Mouse (Mus musculus): ENCODE measurements around the gene Dph5.
"Not testable (repeated sequence)": the region's sequence is repeated elsewhere in the genome, so short reads cannot be mapped to it uniquely, and the experiment has no call there.

Dph5 gene

GRCm38 (mm10) chr3:115892341-115892740 lies 4.7 kb downstream of the Dph5 start:
- DNase-seq (ENCODE audit: low read depth, low spot score) = no peak

- DNase-seq (ENCODE audit: low read depth, low spot score) = no peak
Measured at GRCm38 (mm10) chr3:115893166-115893565, 5.5 kb downstream of the Dph5 start.

GRCm38 (mm10) chr3:115898354-115898948 lies 10.8 kb downstream of the Dph5 start:
- DNase-seq (ENCODE audit: low read depth, low spot score) = no peak

- no peak for DNase-seq (ENCODE audit: low read depth, low spot score)
Measured at GRCm38 (mm10) chr3:115902301-115902956, 14.8 kb downstream of the Dph5 start.

GRCm38 (mm10) chr3:115905067-115905466 lies 17.4 kb downstream of the Dph5 start:
- DNase-seq (ENCODE audit: low read depth, low spot score) = no peak

- no peak for DNase-seq (ENCODE audit: low read depth, low spot score)
Measured at GRCm38 (mm10) chr3:115905567-115905966, 17.9 kb downstream of the Dph5 start.

GRCm38 (mm10) chr3:115907406-115907805 lies 19.8 kb downstream of the Dph5 start:
- DNase-seq (ENCODE audit: low read depth, low spot score) = not testable (repeated sequence)

- DNase-seq (ENCODE audit: low read depth, low spot score) = no peak
Measured at GRCm38 (mm10) chr3:115924401-115925190, 37.0 kb downstream of the Dph5 start.

GRCm38 (mm10) chr3:115926531-115926930 lies 38.9 kb downstream of the Dph5 start:
- no peak for DNase-seq (ENCODE audit: low read depth, low spot score)

GRCm38 (mm10) chr3:115931701-115932100 lies 44.1 kb downstream of the Dph5 start:
- no peak for DNase-seq (ENCODE audit: low read depth, low spot score)

- DNase-seq (ENCODE audit: low read depth, low spot score) = no peak
Measured at GRCm38 (mm10) chr3:115933293-115934186, 45.9 kb downstream of the Dph5 start.

GRCm38 (mm10) chr3:115936734-115937599 lies 49.3 kb downstream of the Dph5 start:
- peak; percentile 85 for DNase-seq (ENCODE audit: low read depth, low spot score)

GRCm38 (mm10) chr3:115937807-115938206 lies 50.2 kb downstream of the Dph5 start:
- no peak for DNase-seq (ENCODE audit: low read depth, low spot score)

- DNase-seq (ENCODE audit: low read depth, low spot score) = no peak
Measured at GRCm38 (mm10) chr3:115940510-115940909, 52.9 kb downstream of the Dph5 start.

GRCm38 (mm10) chr3:115941464-115941863 lies 53.8 kb downstream of the Dph5 start:
- no peak for DNase-seq (ENCODE audit: low read depth, low spot score)

GRCm38 (mm10) chr3:115944376-115944775 lies 56.7 kb downstream of the Dph5 start:
- DNase-seq (ENCODE audit: low read depth, low spot score) = no peak

- no peak for DNase-seq (ENCODE audit: low read depth, low spot score)
Measured at GRCm38 (mm10) chr3:115946272-115946671, 58.6 kb downstream of the Dph5 start.

GRCm38 (mm10) chr3:115949220-115949920 lies 61.7 kb downstream of the Dph5 start:
- DNase-seq (ENCODE audit: low read depth, low spot score) = no peak

GRCm38 (mm10) chr3:115949921-115950877 lies 62.6 kb downstream of the Dph5 start:
- no peak for DNase-seq (ENCODE audit: low read depth, low spot score)

All from ES-CJ7 (cell line).